Mouse (Mus musculus): ENCODE data around the gene Plcl1. TPM values are rescaled to one million over a fixed set of nuclear protein-coding genes. Genes with fewer than 3 reads are reported as not detected.

Plcl1 gene
- total and polyA plus RNA-seq, 3 experiments, result not detected

GRCm38 (mm10) chr1:55437095-55437494 lies 31.4 kb downstream of the Plcl1 start:
- H3K4me1 ChIP-seq (ENCODE audit: control insufficient read depth in 1 of 2, insufficient read depth in 2 of 2, low read length in 2 of 2), result no peaks in the 10 kb centered on the region
- TF ChIP-seq NELFE (IDR thresholded peaks at IDR 0.05; ENCODE audit: low read depth, low read length) (no peak), USF1 (IDR thresholded peaks at IDR 0.05; ENCODE audit: low read depth, low read length) (no peak), USF2 (IDR thresholded peaks at IDR 0.05; ENCODE audit: borderline replicate concordance in 1 of 2, insufficient read depth in 1 of 2, low read depth in 1 of 2, low read length in 2 of 2) (no peak), POLR2AphosphoS5 (IDR thresholded peaks at IDR 0.05; ENCODE audit: borderline replicate concordance, low read depth, low read length) (no peak), GATA1 (IDR thresholded peaks at IDR 0.05; ENCODE audit: low read depth, low read length) (no peak), MAX (IDR thresholded peaks at IDR 0.05; ENCODE audit: low read length) (no peak), TCF12 (IDR thresholded peaks at IDR 0.05; ENCODE audit: low read depth, low read length) (no peak), EP300 (IDR thresholded peaks at IDR 0.05; ENCODE audit: low read depth in 1 of 2, low read length in 2 of 2) (no peak), MEF2A (IDR thresholded peaks at IDR 0.05; ENCODE audit: extremely low read depth, insufficient replicate concordance, low read depth, low read length, poor library complexity, severe bottlenecking) (no peak), ZNF384 (IDR thresholded peaks at IDR 0.05; ENCODE audit: low read depth, low read length) (no peak)
- H3K36me3 ChIP-seq (ENCODE audit: control insufficient read depth in 1 of 2, insufficient read depth in 2 of 2, low read length in 2 of 2), result no peaks in the 10 kb centered on the region
- DNase-seq (ENCODE audit: low read depth, low spot score), result no peak
- H3K9me3 ChIP-seq (replicated peaks; ENCODE audit: insufficient read depth, low read length), result no peaks in the 10 kb centered on the region
- no peak overlapping the region for H3K4me3 ChIP-seq (ENCODE audit: control insufficient read depth in 1 of 2, insufficient read depth in 1 of 2, low read depth in 2 of 2, low read length in 2 of 2)
- H3K27ac ChIP-seq (ENCODE audit: control insufficient read depth, low read depth, low read length), result no peak overlapping the region
- H3K27me3 ChIP-seq (ENCODE audit: control insufficient read depth in 1 of 2, insufficient read depth in 2 of 2, low read length in 2 of 2), result peaks cover 0 to 2% of the 10 kb centered on the region in 2 experiments; a peak in 1 of 4 replicates
- H3K9ac ChIP-seq (ENCODE audit: control insufficient read depth, low read depth, low read length, poor library complexity, severe bottlenecking), result no peak overlapping the region
- H3K79me2 ChIP-seq (ENCODE audit: control insufficient read depth, insufficient read depth, low read length, poor library complexity), result no peaks in the 10 kb centered on the region

DNA sequence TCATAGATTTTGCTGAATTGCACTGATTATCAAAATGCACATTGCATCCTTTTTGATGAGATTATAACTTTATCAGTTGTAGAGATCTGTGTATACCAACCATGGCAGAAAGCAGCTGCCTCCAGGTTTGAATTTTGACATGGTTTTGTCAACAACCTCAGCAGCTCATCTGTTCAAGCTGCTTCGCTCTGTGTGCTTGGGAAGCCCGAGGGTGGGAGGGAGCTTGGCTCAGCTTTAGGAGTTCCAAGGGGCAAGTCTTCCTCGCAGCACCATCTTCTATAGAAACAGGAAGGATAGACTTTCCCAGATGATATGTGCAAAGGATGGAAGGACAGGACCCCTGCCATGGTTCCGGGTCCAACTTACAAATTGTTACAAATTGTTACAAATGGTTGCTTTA lies 32.9 kb downstream of the Plcl1 start:
- Histone ChIP-seq H3K27me3 (ENCODE audit: control insufficient read depth in 1 of 2, insufficient read depth in 2 of 2, low read length in 2 of 2) (peaks cover 0 to 2% of the 10 kb centered on the region in 2 experiments; a peak in 1 of 4 replicates), H3K36me3 (ENCODE audit: control insufficient read depth in 1 of 2, insufficient read depth in 2 of 2, low read length in 2 of 2) (no peaks in the 10 kb centered on the region), H3K9me3 (replicated peaks; ENCODE audit: insufficient read depth, low read length) (no peaks in the 10 kb centered on the region), H3K27ac (ENCODE audit: control insufficient read depth, low read depth, low read length) (no peak overlapping the region), H3K79me2 (ENCODE audit: control insufficient read depth, insufficient read depth, low read length, poor library complexity) (no peaks in the 10 kb centered on the region), H3K4me1 (ENCODE audit: control insufficient read depth in 1 of 2, insufficient read depth in 2 of 2, low read length in 2 of 2) (no peaks in the 10 kb centered on the region), H3K4me3 (ENCODE audit: control insufficient read depth in 1 of 2, insufficient read depth in 1 of 2, low read depth in 2 of 2, low read length in 2 of 2) (no peak overlapping the region), H3K9ac (ENCODE audit: control insufficient read depth, low read depth, low read length, poor library complexity, severe bottlenecking) (no peak overlapping the region)
- no peak for DNase-seq (ENCODE audit: low read depth, low spot score)
- TF ChIP-seq USF2 (IDR thresholded peaks at IDR 0.05; ENCODE audit: borderline replicate concordance in 1 of 2, insufficient read depth in 1 of 2, low read depth in 1 of 2, low read length in 2 of 2) (no peak), TAL1 (IDR thresholded peaks at IDR 0.05; ENCODE audit: low read length) (no peak), EP300 (IDR thresholded peaks at IDR 0.05; ENCODE audit: low read depth in 1 of 2, low read length in 2 of 2) (no peak)

GRCm38 (mm10) chr1:55445043-55445688 lies 39.4 kb downstream of the Plcl1 start:
- H3K4me1 ChIP-seq (ENCODE audit: control insufficient read depth in 1 of 2, insufficient read depth in 2 of 2, low read length in 2 of 2), result no peaks in the 10 kb centered on the region
- H3K36me3 ChIP-seq (ENCODE audit: control insufficient read depth in 1 of 2, insufficient read depth in 2 of 2, low read length in 2 of 2), result no peaks in the 10 kb centered on the region
- H3K27me3 ChIP-seq (ENCODE audit: control insufficient read depth in 1 of 2, insufficient read depth in 2 of 2, low read length in 2 of 2), result no peaks in the 10 kb centered on the region; a peak in 1 of 4 replicates
- H3K27ac ChIP-seq (ENCODE audit: control insufficient read depth, low read depth, low read length), result no peak overlapping the region
- no peaks in the 10 kb centered on the region for H3K79me2 ChIP-seq (ENCODE audit: control insufficient read depth, insufficient read depth, low read length, poor library complexity)
- TF ChIP-seq JUND (IDR thresholded peaks at IDR 0.05; ENCODE audit: low read depth, low read length) (no peak), MYB (IDR thresholded peaks at IDR 0.05; ENCODE audit: low read depth, low read length) (no peak), POLR2AphosphoS2 (IDR thresholded peaks at IDR 0.05; ENCODE audit: low read length) (no peak), UBTF (IDR thresholded peaks at IDR 0.05; ENCODE audit: borderline replicate concordance, insufficient read depth, low read depth, low read length) (no peak), CHD1 (IDR thresholded peaks at IDR 0.05; ENCODE audit: low read depth, low read length) (no peak), KAT2A (conservative IDR thresholded peaks at IDR 0.05; ENCODE audit: low read depth, low read length) (no peak), NELFE (IDR thresholded peaks at IDR 0.05; ENCODE audit: low read depth, low read length) (no peak), ZMIZ1 (IDR thresholded peaks at IDR 0.05; ENCODE audit: low read depth, low read length) (no peak), ZNF384 (IDR thresholded peaks at IDR 0.05; ENCODE audit: low read depth, low read length) (no peak), HCFC1 (IDR thresholded peaks at IDR 0.05; ENCODE audit: low read depth, low read length) (no peak), GABPA (IDR thresholded peaks at IDR 0.05; ENCODE audit: low read depth, low read length) (no peak), MEF2A (IDR thresholded peaks at IDR 0.05; ENCODE audit: extremely low read depth, insufficient replicate concordance, low read depth, low read length, poor library complexity, severe bottlenecking) (no peak)
- no peaks in the 10 kb centered on the region for H3K9me3 ChIP-seq (replicated peaks; ENCODE audit: insufficient read depth, low read length)
- no peak for DNase-seq (ENCODE audit: low read depth, low spot score)
- no peak overlapping the region for H3K9ac ChIP-seq (ENCODE audit: control insufficient read depth, low read depth, low read length, poor library complexity, severe bottlenecking)
- no peak overlapping the region for H3K4me3 ChIP-seq (ENCODE audit: control insufficient read depth in 1 of 2, insufficient read depth in 1 of 2, low read depth in 2 of 2, low read length in 2 of 2)

All from MEL (cell line).